Mouse (Mus musculus) forebrain, embryonic 14.5 days (tissue): ENCODE results near the gene Slc22a20. TPM values are rescaled to one million over a fixed set of nuclear protein-coding genes. Genes with fewer than 3 reads are reported as not detected.
A peak's percentile ranks its signal among the peaks of the same experiment; 100 is the strongest.

Experiments used
- ATAC-seq: fragments of 200-750 bp; cut with Nextera tagmentation; 2 replicates; pipeline ENCODE4 v1.8.0; 2017; ENCODE audit warnings: mild to moderate bottlenecking, moderate library complexity
- DNase-seq: peaks from one replicate; pipeline ENCODE4 v3.0.0-alpha.2; 2015; ENCODE audit warnings: low spot score
- H3K27ac ChIP-seq: fragments of 300-500 bp; sonication (generic); 2 replicates; pipeline ENCODE4 v1.5.1; 2014; ENCODE audit warnings: low read depth, mild to moderate bottlenecking, control low read depth, low read length, moderate library complexity
- H3K27me3 ChIP-seq: fragments of 300-500 bp; sonication (generic); replicated peaks from 2 replicates; pipeline ENCODE4 v1.6.1; 2014; ENCODE audit warnings: low read length, control low read depth, mixed read lengths; ENCODE audit not compliant: control insufficient read depth, insufficient read depth
- H3K36me3 ChIP-seq: fragments of 300-500 bp; sonication (generic); 2 replicates; pipeline ENCODE4 v1.6.1; 2014; ENCODE audit warnings: low read length, control low read depth; ENCODE audit not compliant: control insufficient read depth, insufficient read depth
- H3K4me1 ChIP-seq: fragments of 300-500 bp; sonication (generic); 2 replicates; pipeline ENCODE4 v1.6.1; 2014; ENCODE audit warnings: antibody characterized with exemption, low read length, control low read depth; ENCODE audit not compliant: control insufficient read depth, insufficient read depth
- H3K4me2 ChIP-seq: fragments of 300-500 bp; sonication (generic); 2 replicates; pipeline ENCODE4 v1.6.1; 2014; ENCODE audit warnings: mild to moderate bottlenecking, control low read depth, low read length
- H3K4me3 ChIP-seq: fragments of 300-500 bp; sonication (generic); 2 replicates; pipeline ENCODE4 v1.5.1; 2014; ENCODE audit warnings: low read depth, low read length, control low read depth
- H3K9ac ChIP-seq: fragments of 300-500 bp; sonication (generic); 2 replicates; pipeline ENCODE4 v1.6.1; 2014; ENCODE audit warnings: mild to moderate bottlenecking, low read length, control low read depth, moderate library complexity
- H3K9me3 ChIP-seq: fragments of 300-500 bp; sonication (generic); replicated peaks from 2 replicates; pipeline ENCODE4 v1.6.1; 2016; ENCODE audit warnings: low read length, control low read depth, mixed read lengths; ENCODE audit not compliant: control insufficient read depth
- WGBS: fragments of 180-500 bp; shearing (Covaris S2); extraction: QIAGEN DNeasy Blood & Tissue Kit; methylation state at CpG from one replicate; pipeline ENCODE4 v1.1.7; 2014; 5-methylcytosine and 5-hydroxymethylcytosine counted together
- polyA plus RNA-seq: library from polyadenylated mRNA; unstranded; fragments of >200 nt; fragmentation: Nextera tagmentation; extraction: Ambion mirVana; gene quantifications from 2 replicates; pipeline ENCODE4 v1.2.1, GENCODE M21; 2014

Gene Slc22a20
- polyA plus RNA-seq, 1 experiment from 2014 or later: not detected

GRCm38 (mm10) chr19:5951631-5952030, 34.3 kb downstream of the Slc22a20 start:
- ATAC-seq: no peak
- H3K9ac ChIP-seq: no peak overlapping the region
- no peak for DNase-seq
- H3K9me3 ChIP-seq: no peaks in the 10 kb centered on the region
- H3K27ac ChIP-seq: no peak overlapping the region
- 93% methylated on average over 16 of the region's 16 CpGs for WGBS
- H3K4me2 ChIP-seq: no peak overlapping the region
- H3K4me1 ChIP-seq: no peaks in the 10 kb centered on the region
- peaks cover 73% of the 10 kb centered on the region for H3K36me3 ChIP-seq
- H3K4me3 ChIP-seq: no peak overlapping the region
- H3K27me3 ChIP-seq: no peaks in the 10 kb centered on the region

DNA sequence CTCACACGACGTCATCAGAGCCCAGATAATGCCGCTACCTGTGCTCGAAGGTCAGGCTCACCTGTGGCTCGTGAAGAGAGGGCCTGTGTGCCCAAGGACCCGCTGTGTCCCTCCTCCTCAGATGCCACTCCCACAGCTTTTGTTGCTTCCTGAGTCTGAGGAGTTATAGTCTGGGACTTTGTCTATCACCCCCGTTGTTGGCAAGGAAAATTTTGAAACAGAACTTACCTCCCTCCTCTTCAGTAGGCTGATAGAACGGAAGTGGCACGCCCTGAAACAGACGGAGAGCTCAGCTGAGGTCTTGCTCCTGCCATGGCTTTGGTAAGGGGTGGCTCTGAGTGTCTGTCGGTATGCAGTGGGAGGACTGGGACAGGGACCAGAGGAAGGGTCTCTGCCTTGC, 35.7 kb downstream of the Slc22a20 start:
- H3K27ac ChIP-seq: no peak overlapping the region
- H3K4me3 ChIP-seq: no peak overlapping the region
- H3K4me2 ChIP-seq: no peak overlapping the region
- H3K9ac ChIP-seq: no peak overlapping the region
- H3K9me3 ChIP-seq: no peaks in the 10 kb centered on the region
- DNase-seq (no peak), ATAC-seq (no peak)
- no peaks in the 10 kb centered on the region for H3K4me1 ChIP-seq
- 94% methylated on average over 11 of the region's 11 CpGs for WGBS
- no peaks in the 10 kb centered on the region for H3K27me3 ChIP-seq
- peaks cover 72% of the 10 kb centered on the region for H3K36me3 ChIP-seq

GRCm38 (mm10) chr19:5945891-5946290, 40.1 kb downstream of the Slc22a20 start:
- no peaks in the 10 kb centered on the region for H3K27me3 ChIP-seq
- no peaks in the 10 kb centered on the region for H3K4me1 ChIP-seq
- H3K9ac ChIP-seq: no peak overlapping the region
- ATAC-seq (no peak), DNase-seq (no peak)
- no peak overlapping the region for H3K27ac ChIP-seq
- H3K4me2 ChIP-seq: no peak overlapping the region
- peaks cover 48% of the 10 kb centered on the region for H3K36me3 ChIP-seq
- H3K4me3 ChIP-seq: no peak overlapping the region
- WGBS: 90% methylated on average over 8 of the region's 8 CpGs
- H3K9me3 ChIP-seq: no peaks in the 10 kb centered on the region

- Histone ChIP-seq H3K4me2 (no peak overlapping the region), H3K36me3 (peaks cover 40% of the 10 kb centered on the region), H3K4me3 (no peak overlapping the region), H3K27ac (no peak overlapping the region), H3K4me1 (no peaks in the 10 kb centered on the region), H3K9me3 (no peaks in the 10 kb centered on the region), H3K27me3 (no peaks in the 10 kb centered on the region), H3K9ac (no peak overlapping the region)
- ATAC-seq (no peak), DNase-seq (no peak)
- WGBS: 87% methylated on average over 7 of the region's 7 CpGs
Observed at GRCm38 (mm10) chr19:5945027-5945426, 40.9 kb downstream of the Slc22a20 start.

DNA sequence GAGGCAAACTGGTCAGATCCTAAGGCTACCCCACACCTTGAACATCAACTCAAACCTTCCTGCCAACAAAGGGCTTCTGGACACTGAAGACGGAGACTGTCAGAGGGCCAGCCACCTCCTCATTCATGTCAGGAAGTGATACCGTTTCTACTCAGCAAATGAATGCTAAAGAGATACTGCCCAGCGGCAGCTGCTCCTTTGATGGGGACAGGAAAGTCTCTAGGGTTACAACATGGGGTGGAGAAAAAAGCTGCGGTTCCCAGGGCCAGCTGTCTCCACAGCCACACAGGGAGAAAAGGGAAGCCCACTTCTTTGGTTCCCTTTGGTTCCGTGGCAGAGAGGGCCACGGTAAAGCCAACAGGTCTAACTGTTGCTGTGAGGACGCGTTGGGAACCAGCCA, 41.8 kb downstream of the Slc22a20 start:
- H3K27ac ChIP-seq: no peak overlapping the region
- H3K27me3 ChIP-seq: no peaks in the 10 kb centered on the region
- WGBS: 79% methylated on average over 8 of the region's 8 CpGs
- H3K9me3 ChIP-seq: no peaks in the 10 kb centered on the region
- H3K4me2 ChIP-seq: no peak overlapping the region
- ATAC-seq: no peak
- 0 out of 2 replicates have a peak, but pooled peaks cover 4% of the 10 kb centered on the region for H3K4me1 ChIP-seq
- no peak overlapping the region for H3K4me3 ChIP-seq
- no peak overlapping the region for H3K9ac ChIP-seq
- no peak for DNase-seq
- H3K36me3 ChIP-seq: peaks cover 31% of the 10 kb centered on the region

- 0 out of 2 replicates have a peak, but pooled peaks cover 4% of the 10 kb centered on the region for H3K4me1 ChIP-seq
- H3K4me3 ChIP-seq: no peak overlapping the region
- H3K27me3 ChIP-seq: no peaks in the 10 kb centered on the region
- ATAC-seq (no peak), DNase-seq (no peak)
- peaks cover 27% of the 10 kb centered on the region for H3K36me3 ChIP-seq
- H3K4me2 ChIP-seq: no peak overlapping the region
- no peaks in the 10 kb centered on the region for H3K9me3 ChIP-seq
- no peak overlapping the region for H3K27ac ChIP-seq
- no peak overlapping the region for H3K9ac ChIP-seq
- 91% methylated on average over 15 of the region's 15 CpGs for WGBS
Observed at GRCm38 (mm10) chr19:5943404-5943803, 42.5 kb downstream of the Slc22a20 start.

- ATAC-seq: no peak
- H3K9ac ChIP-seq: no peak overlapping the region
Observed at GRCm38 (mm10) chr19:5942581-5942980, 43.4 kb downstream of the Slc22a20 start.

DNA sequence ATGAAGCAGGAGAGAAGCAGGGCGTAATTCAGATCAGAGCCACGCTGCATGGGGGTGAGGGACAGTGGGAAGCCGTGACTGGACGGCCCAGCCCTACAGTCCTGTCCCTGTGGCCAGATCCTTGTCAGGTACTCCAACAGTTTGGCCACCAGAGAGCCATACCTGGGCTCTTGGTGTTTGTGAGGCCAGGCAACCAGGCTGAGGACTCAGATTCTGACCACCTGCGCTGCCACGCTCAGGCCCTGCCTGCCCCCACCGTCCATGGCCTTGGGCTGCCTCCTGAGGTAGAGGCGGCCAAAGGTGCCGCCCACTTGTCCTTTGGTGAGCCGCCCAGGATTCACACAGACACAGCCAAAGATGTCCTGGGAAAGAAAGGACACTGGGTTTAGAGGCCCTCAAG, 45.3 kb downstream of the Slc22a20 start:
- DNase-seq: no peak
- H3K4me3 ChIP-seq: no peak overlapping the region
- H3K9ac ChIP-seq: no peak overlapping the region
- WGBS: 90% methylated on average over 10 of the region's 10 CpGs
- no peaks in the 10 kb centered on the region for H3K9me3 ChIP-seq
- no peak overlapping the region for H3K4me2 ChIP-seq
- peaks cover 16% of the 10 kb centered on the region for H3K4me1 ChIP-seq
- H3K27me3 ChIP-seq: no peaks in the 10 kb centered on the region
- ATAC-seq: no peak
- H3K36me3 ChIP-seq: peaks cover 12% of the 10 kb centered on the region; the same call in 1 of the 2 replicates
- peak overlapping the region; percentile 46 for H3K27ac ChIP-seq

More at GRCm38 (mm10) chr19:5942581-5942980, 43.4 kb downstream of the Slc22a20 start:
- Histone ChIP-seq H3K27me3 (no peaks in the 10 kb centered on the region), H3K4me1 (peaks cover 11% of the 10 kb centered on the region), H3K4me3 (no peak overlapping the region), H3K27ac (no peak overlapping the region), H3K4me2 (no peak overlapping the region), H3K36me3 (peaks cover 24% of the 10 kb centered on the region), H3K9me3 (no peaks in the 10 kb centered on the region)
- DNase-seq: no peak
- WGBS: 86% methylated on average over 7 of the region's 7 CpGs

DNA sequence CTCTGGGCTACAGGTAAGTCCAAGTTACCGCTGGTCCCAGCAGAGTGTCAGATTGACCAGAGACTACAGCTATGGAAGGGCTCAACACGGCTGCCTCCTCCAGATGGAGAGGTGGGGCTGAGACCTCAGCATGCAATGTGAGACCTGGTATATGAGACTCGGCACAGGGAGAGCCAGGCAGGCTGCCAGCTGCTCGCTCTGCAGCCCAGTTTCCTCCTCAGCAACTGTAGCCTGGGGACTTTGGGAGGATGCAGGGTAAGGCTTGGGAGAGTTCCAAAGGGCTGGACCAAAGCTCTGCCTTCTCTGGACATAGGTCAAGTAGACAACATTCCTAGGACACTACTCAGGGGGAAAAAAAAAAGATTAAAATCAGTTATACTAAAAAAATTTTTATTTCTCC, 45.8 kb downstream of the Slc22a20 start:
- 0 out of 2 replicates have a peak, but pooled peaks have one; percentile 40 for ATAC-seq
- peaks cover 16% of the 10 kb centered on the region for H3K4me1 ChIP-seq
- WGBS: 59% methylated on average over 4 of the region's 4 CpGs
- no peak overlapping the region for H3K4me3 ChIP-seq
- no peak overlapping the region for H3K9ac ChIP-seq
- H3K4me2 ChIP-seq: no peak overlapping the region
- peak; percentile 67 for DNase-seq
- H3K36me3 ChIP-seq: peaks cover 12% of the 10 kb centered on the region; the same call in 1 of the 2 replicates
- H3K27me3 ChIP-seq: no peaks in the 10 kb centered on the region
- peak overlapping the region; percentile 46 for H3K27ac ChIP-seq
- no peaks in the 10 kb centered on the region for H3K9me3 ChIP-seq
